Mouse (Mus musculus): ENCODE results near the gene Actrt2. TPM values are rescaled to one million over a fixed set of nuclear protein-coding genes. Genes with fewer than 3 reads are reported as not detected.

Actrt2 gene
- polyA plus RNA-seq (2012; fragmentation: generic; extraction: Trizol) = not detected

DNA sequence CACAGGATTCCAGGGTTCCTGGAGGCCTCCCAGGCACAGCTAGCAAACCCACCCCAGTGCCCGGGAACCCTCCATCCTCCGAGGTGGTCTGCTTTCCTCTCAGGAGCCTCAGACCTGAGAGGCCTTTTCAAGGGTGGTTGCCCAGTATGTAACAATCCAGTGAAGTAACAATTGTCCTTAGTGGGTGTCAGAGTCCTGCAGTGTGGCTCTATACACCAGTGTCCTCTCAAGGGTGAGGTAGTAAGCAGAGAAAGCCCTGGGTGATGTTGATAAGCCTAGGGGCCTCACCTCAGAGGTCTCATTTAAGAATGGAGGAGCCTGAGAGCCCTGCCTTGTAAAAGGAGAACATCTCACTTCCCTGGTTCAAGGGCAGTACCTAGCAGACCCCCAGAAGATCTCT lies at the start of gene Actrt2:
Gene Actrt2, minus strand, starts transcription at position 101 of the 400 bp plus-strand sequence.

GRCm38 (mm10) chr4:154636721-154637311 lies 30.9 kb downstream of the Actrt2 start, which contains the start of gene Prdm16:
Gene Prdm16 (minus strand): TSS chr4:154636873.

Other genes with a start within 250 kb of the Actrt2 start
- under 1 TPM; under 0.01 to 0.32 TPM for gene Prdm16, start 31.0 kb downstream of the Actrt2 start, polyA plus RNA-seq (2012; fragmentation: generic; extraction: Trizol)
- not detected for gene Ttc34, start 169.6 kb upstream of the Actrt2 start, polyA plus RNA-seq (2012; fragmentation: generic; extraction: Trizol)
- under 1 TPM; 0.05 to 0.06 TPM for gene Mmel1, start 201.7 kb upstream of the Actrt2 start, polyA plus RNA-seq (2012; fragmentation: generic; extraction: Trizol)
- under 1 TPM in 1 of 2 experiments, not detected in 1; 0.05 TPM for gene Fam213b, start 231.3 kb upstream of the Actrt2 start, polyA plus RNA-seq (2012; fragmentation: generic; extraction: Trizol)

All from C3H10T1/2 (cell line).